Mouse (Mus musculus) embryonic fibroblast, embryonic 13.5 days (primary cell): ENCODE measurements at regions not wholly inside any gene's neighbourhood (a gene's known extent, or its start where the extent isn't known, plus 50 kb on each side); places are given as distances from the start of the nearest gene placed in this dataset.

Experiments used
- CTCF ChIP-seq: IDR thresholded peaks from 2 replicates; pipeline ENCODE4 v1.5.1; 2011; ENCODE audit warnings: mild to moderate bottlenecking, control low read depth, low read length, moderate library complexity, borderline replicate concordance; ENCODE audit not compliant: insufficient read depth
- POLR2A ChIP-seq: IDR thresholded peaks from 2 replicates; pipeline ENCODE4 v1.6.1; 2011; ENCODE audit warnings: low read depth, mild to moderate bottlenecking, control low read depth, low read length, moderate library complexity

- TF ChIP-seq CTCF (no peak), POLR2A (no peak)
Observed at GRCm38 (mm10) chr1:57080306-57080705, 101.9 kb upstream of the Satb2 start.
